Mouse (Mus musculus) liver, adult 2 months (tissue): ENCODE measurements around the gene Sept11.

ENCODE experiments used
- CTCF ChIP-seq: fragments of 200-500 bp; IDR thresholded peaks from 2 replicates; pipeline ENCODE4 v1.5.1; 2011; ENCODE audit warnings: low read depth, low read length, control low read depth
- POLR2A ChIP-seq: fragments of 200-500 bp; IDR thresholded peaks from 2 replicates; pipeline ENCODE4 v1.6.1; 2011; ENCODE audit warnings: low read length, control low read depth; ENCODE audit not compliant: insufficient read depth; ENCODE audit errors: extremely low read depth

DNA sequence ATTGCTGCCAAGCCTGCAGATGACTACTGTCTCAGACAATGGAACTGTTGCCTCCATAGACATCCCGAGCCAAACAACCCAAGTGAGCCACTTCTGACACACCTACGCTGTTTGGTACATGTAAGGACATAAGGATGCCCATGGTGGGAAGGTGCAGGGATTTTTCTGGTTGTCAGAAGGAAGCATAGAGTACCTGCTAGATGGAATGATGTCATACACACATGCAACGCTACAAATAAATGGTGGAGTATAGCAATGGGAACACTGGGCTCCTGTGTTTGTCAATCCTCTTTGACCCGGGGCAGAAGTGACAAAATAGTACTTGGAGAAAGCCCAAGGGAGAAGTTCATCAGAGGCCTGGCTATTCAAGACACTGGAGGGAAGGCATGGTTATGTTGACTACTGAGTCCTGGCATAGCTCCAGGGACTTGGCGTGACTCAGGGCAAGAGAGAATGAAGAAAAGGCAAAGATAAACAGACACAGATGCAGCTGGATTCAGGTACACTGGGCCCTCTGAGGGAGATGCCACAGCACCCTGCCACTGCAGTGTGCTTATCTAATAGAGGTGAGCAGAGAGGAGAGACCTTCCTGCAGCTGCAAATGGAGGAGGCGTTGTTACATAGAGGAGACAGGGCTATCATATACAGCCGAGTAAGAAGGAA, 15.4 kb upstream of the Sept11 start:
- TF ChIP-seq CTCF (no peak), POLR2A (no peak)
